Mouse (Mus musculus): ENCODE measurements around the gene Ybx1.

Gene Ybx1

DNA sequence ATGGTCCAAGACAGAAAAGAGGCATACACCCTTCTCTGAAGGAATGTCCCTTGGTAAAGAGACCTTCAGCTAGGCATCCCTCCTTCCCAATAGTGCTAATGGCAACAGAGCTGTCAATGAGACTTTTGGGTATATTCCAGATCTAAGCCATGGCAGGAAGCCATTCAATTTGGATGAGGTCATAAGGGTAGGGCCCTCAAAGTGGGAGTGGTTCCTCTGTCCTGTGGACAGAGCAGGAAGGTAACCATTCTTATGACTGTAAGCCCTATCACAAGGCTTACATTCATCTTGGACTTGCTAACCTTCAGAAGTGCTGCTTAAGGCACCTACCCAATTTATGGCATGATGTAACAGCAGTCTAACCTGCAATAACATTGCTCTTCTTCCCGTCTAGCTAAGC is 19.8 kb downstream of the Ybx1 start:
- DNase-seq (ENCODE audit: low read depth, low spot score) = peak; percentile 30

GRCm38 (mm10) chr4:119266606-119267005 is 27.8 kb downstream of the Ybx1 start:
- no peak for DNase-seq (ENCODE audit: low read depth, low spot score)

GRCm38 (mm10) chr4:119263459-119263858 is 30.9 kb downstream of the Ybx1 start:
- DNase-seq (ENCODE audit: low read depth, low spot score) = no peak

- DNase-seq (ENCODE audit: low read depth, low spot score) = no peak
These were observed 31.9 kb downstream of the Ybx1 start for GRCm38 (mm10) chr4:119262483-119262882.

GRCm38 (mm10) chr4:119261087-119261713 is 33.2 kb downstream of the Ybx1 start:
- no peak for DNase-seq (ENCODE audit: low read depth, low spot score)

GRCm38 (mm10) chr4:119259344-119260254 is 34.8 kb downstream of the Ybx1 start:
- no peak for DNase-seq (ENCODE audit: low read depth, low spot score)

GRCm38 (mm10) chr4:119257083-119257482 is 37.3 kb downstream of the Ybx1 start:
- DNase-seq (ENCODE audit: low read depth, low spot score) = no peak

GRCm38 (mm10) chr4:119255351-119255750 is 39.1 kb downstream of the Ybx1 start, which contains the start of gene Cldn19:
Gene Cldn19 (plus strand): TSS chr4:119255414.
- no peak for DNase-seq (ENCODE audit: low read depth, low spot score)

- DNase-seq (ENCODE audit: low read depth, low spot score) = peak; percentile 26
These were observed 40.3 kb downstream of the Ybx1 start for GRCm38 (mm10) chr4:119254012-119254618.

DNA sequence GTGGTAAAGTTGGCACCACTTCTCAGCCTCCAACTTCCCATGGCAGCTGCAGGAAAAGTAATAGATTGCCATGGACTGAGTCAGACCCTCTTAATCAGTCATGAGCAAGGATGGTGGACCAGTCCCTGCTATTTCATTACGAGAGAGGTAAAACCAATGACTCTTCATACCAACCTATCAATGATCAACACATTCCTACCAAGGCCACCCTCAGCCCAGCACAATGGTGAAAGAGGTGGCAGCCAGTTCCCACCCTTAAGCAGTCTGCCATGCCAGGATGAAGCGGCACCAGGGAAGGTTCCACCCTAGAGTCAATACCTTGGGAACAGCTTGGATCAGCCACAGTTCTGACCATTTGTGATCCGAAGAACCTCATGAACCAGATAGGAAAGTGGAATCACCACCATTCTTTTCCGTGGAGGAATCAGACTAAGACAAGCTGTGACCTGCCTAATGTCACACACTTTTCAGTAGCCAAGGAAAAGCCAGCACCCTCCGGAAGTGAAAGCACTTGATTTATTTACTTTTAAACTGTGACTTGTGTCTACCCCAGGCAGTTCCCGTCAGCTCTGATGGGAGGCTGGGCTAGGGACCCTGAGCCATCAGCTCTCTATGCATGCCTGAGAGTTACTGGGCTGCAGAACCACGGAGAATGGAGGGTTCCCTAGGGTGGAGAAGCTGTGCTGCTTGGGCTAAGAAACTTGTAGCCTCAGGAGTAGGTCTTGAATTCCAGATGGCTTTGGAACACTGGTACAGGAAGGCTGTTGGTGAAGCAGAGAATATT is 42.2 kb downstream of the Ybx1 start:
- DNase-seq (ENCODE audit: low read depth, low spot score) = no peak

DNA sequence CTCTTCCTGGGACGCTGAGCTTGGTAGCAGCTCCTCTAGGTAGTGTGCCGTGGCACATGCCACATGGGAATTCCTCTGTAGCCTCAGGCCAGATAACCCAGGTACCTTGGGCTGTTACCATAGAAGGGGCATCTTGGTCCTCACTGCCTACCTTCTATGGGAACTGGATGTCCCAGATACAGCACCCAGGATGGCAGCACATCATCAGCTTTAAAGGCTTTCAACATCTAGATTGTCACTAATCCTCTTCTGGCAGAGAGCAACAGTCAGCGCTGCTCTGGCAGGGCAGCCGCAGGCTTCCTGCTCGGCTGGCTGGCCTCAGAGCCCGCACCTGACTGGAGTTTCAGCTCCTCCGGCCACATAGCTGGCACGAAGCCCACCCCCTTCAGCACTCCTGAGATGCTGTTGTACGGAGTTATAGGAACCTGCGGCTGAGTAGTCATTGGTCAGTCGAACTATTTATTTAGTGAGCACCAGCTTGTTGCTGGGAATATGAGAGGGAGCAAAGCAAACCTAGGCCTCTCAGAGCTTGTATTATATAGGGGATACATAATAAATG is 45.9 kb downstream of the Ybx1 start:
- DNase-seq (ENCODE audit: low read depth, low spot score) = no peak

- DNase-seq (ENCODE audit: low read depth, low spot score) = peak; percentile 69
These were observed 46.8 kb downstream of the Ybx1 start for GRCm38 (mm10) chr4:119247462-119248235.

DNA sequence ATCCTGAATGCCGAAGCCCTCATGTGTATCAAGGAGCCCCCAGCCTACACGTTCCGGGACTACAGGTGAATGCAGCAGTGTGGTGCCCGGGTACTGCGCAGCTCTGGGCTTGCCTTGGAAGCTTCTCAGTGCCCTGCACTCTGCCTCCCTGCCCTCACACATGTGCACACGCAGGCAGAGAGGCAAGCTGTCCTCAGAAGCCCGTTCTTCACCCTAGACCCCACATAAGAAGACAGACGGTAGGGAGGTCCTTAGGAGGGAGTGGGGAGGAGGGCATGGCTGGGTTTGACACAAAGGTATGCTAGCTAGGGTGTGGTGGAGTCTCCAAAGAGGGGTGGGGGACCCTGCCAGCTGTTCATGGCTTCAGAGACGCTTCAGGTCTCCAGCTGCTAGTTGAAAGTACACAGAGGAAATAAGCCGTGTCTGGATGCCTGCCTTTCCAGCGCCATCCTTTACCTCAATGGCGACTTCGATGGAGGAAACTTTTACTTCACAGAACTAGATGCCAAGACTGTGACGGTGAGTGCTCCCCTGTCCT is 47.6 kb downstream of the Ybx1 start:
- DNase-seq (ENCODE audit: low read depth, low spot score) = no peak

DNA sequence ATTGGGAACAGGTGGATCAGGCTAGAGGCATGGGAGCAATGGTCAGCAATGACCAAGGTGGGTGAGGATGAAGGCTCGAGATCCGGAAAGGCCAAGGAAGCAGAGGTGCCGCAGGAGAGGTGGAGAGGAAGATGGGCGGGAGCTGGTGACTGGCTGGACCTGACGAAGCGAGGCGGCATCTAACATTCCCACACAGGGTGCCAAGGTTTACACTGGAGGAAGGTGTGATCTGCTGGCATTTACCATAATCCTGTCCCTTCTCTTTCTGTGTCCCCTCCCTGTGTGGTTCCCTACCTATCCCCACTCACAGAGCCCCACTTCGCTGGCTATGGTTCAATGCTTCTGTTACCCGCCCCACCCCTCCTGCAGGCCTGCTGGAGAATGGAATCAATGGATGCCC is 48.4 kb downstream of the Ybx1 start:
- DNase-seq (ENCODE audit: low read depth, low spot score) = no peak

DNA sequence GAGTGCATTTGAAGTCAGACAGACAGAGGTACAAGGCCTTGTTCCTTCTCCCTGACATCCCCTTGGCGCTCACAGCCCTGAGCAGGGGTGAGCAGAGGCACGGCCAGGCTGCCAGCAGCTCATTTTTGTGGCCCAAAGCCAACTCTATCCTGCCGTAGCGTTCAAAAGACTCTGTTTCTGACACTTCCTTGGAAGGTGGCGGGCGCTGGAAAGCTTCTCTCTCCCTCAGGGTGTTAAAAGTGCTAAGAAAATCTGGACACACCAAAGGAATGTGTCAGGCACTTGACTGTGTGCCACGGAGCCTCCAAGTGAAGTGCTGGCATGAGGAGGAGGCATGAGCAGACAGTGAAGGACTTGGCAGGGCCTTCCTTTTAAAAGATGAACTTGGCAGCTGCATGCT is 48.8 kb downstream of the Ybx1 start:
- peak; percentile 63 for DNase-seq (ENCODE audit: low read depth, low spot score)

GRCm38 (mm10) chr4:119244468-119245240 is 49.8 kb downstream of the Ybx1 start:
- no peak for DNase-seq (ENCODE audit: low read depth, low spot score)

DNA sequence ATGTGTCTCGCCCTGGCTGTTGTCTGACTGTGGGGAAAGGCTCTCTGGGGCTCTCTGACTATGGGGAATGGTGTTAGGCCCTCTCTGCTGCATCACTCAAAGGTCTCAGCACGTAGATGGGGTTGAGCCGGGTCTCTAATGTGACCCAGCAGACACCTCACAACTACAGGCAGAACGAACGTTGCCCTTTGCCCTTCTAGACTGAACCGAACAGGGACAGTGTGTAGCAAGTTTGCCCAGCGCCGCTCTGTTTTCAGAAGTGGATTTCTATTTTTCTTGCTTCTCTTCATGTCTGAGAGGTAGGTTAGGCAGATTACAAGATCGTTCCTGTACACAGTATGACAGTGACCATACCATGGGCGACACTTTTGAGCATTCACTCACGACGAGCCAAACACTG is 51.8 kb downstream of the Ybx1 start:
- DNase-seq (ENCODE audit: low read depth, low spot score) = no peak

GRCm38 (mm10) chr4:119241664-119242063 is 52.7 kb downstream of the Ybx1 start:
- DNase-seq (ENCODE audit: low read depth, low spot score) = no peak

DNA sequence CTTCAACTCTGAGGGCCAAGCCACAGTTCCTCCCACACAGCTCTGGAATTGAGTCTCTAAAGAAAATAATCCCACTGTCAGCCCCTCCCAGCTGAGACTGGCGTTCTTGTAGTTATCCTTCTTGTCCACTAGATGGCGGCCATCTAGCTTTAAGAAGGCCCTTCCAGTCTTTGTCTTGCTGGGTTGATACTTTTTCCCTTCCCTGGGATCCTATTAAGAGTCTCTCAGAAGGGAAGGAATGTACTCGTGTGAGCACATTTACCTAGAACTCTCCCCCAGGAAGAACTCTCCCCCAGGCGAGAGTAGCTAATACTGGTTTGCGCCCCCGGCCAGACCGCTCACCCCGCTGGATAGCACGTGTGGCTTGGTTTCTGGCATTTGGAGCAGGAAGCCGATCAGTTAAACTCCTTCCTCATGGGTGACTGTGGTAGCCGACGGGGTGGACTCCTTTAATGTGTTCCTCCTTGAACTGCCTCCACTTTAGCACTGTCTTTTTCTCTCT is 55.2 kb downstream of the Ybx1 start:
- peak; percentile 88 for DNase-seq (ENCODE audit: low read depth, low spot score)

All from 3T3-L1 (cell line).